Mouse (Mus musculus) hindbrain, embryonic 10.5 days (tissue): ENCODE results near the gene Mtmr6. TPM values are rescaled to one million over a fixed set of nuclear protein-coding genes. Genes with fewer than 3 reads are reported as not detected.

Source experiments
- DNase-seq: peaks from one replicate; pipeline ENCODE4 v3.0.0-alpha.2; 2017; ENCODE audit warnings: low spot score
- H3K27ac ChIP-seq: fragments of 300-500 bp; sonication (generic); 2 replicates; pipeline ENCODE4 v1.5.1; 2016; ENCODE audit warnings: mild to moderate bottlenecking, moderate library complexity
- H3K27me3 ChIP-seq: fragments of 300-500 bp; sonication (generic); 2 replicates; pipeline ENCODE4 v1.6.1; 2016; ENCODE audit warnings: mild to moderate bottlenecking; ENCODE audit not compliant: poor library complexity, insufficient read depth, severe bottlenecking
- H3K36me3 ChIP-seq: fragments of 300-500 bp; sonication (generic); 2 replicates; pipeline ENCODE4 v1.6.1; 2016; ENCODE audit warnings: mild to moderate bottlenecking, moderate library complexity
- H3K4me1 ChIP-seq: fragments of 300-500 bp; sonication (generic); replicated peaks from 2 replicates; pipeline ENCODE4 v1.6.1; 2016; ENCODE audit warnings: mild to moderate bottlenecking
- H3K4me3 ChIP-seq: fragments of 300-500 bp; sonication (generic); 2 replicates; pipeline ENCODE4 v1.5.1; 2016; ENCODE audit warnings: mild to moderate bottlenecking, moderate library complexity
- H3K9me3 ChIP-seq: fragments of 300-500 bp; sonication (generic); 2 replicates; pipeline ENCODE4 v1.6.1; 2016; ENCODE audit warnings: mild to moderate bottlenecking, moderate library complexity
- WGBS: fragments of 180-500 bp; shearing (Covaris S2); methylation state at CpG from one replicate; pipeline ENCODE4 v1.1.7; 2016; 5-methylcytosine and 5-hydroxymethylcytosine counted together
- polyA plus RNA-seq: library from polyadenylated mRNA; unstranded; fragments of >200 nt; fragmentation: Nextera tagmentation; extraction: Ambion mirVana; gene quantifications from 2 replicates; pipeline ENCODE4 v1.2.1, GENCODE M21; 2016

Gene Mtmr6
- polyA plus RNA-seq, 1 experiment from 2014 or later: 35.9 TPM

- no peaks in the 10 kb centered on the region for H3K9me3 ChIP-seq
- H3K4me3 ChIP-seq: no peak overlapping the region
- no peak overlapping the region for H3K27ac ChIP-seq
- H3K27me3 ChIP-seq: no peaks in the 10 kb centered on the region
- no peak for DNase-seq
- WGBS: 86% methylated on average over 4 of the region's 4 CpGs
- H3K4me1 ChIP-seq: peaks cover 7% of the 10 kb centered on the region
- no peaks in the 10 kb centered on the region for H3K36me3 ChIP-seq
Observed at GRCm38 (mm10) chr14:60257101-60257500, 7.9 kb upstream of the Mtmr6 start.

GRCm38 (mm10) chr14:60257851-60258250 is 7.2 kb upstream of the Mtmr6 start:
- 77% methylated on average over 1 of the region's 1 CpGs for WGBS
- no peaks in the 10 kb centered on the region for H3K36me3 ChIP-seq

GRCm38 (mm10) chr14:60262316-60262715 is 2.7 kb upstream of the Mtmr6 start:
- Histone ChIP-seq H3K27me3 (no peaks in the 10 kb centered on the region), H3K9me3 (no peaks in the 10 kb centered on the region), H3K4me1 (peaks cover 13% of the 10 kb centered on the region), H3K36me3 (no peaks in the 10 kb centered on the region), H3K4me3 (no peak overlapping the region), H3K27ac (no peak overlapping the region)
- 86% methylated on average over 7 of the region's 7 CpGs for WGBS
- DNase-seq: no peak

More at GRCm38 (mm10) chr14:60257851-60258250, 7.2 kb upstream of the Mtmr6 start:
- no peak for DNase-seq
- H3K4me1 ChIP-seq: no peaks in the 10 kb centered on the region; the same call in 1 of the 2 replicates
- H3K27ac ChIP-seq: no peak overlapping the region
- H3K9me3 ChIP-seq: no peaks in the 10 kb centered on the region
- H3K27me3 ChIP-seq: no peaks in the 10 kb centered on the region
- H3K4me3 ChIP-seq: no peak overlapping the region

- Histone ChIP-seq H3K4me1 (peaks cover 17% of the 10 kb centered on the region), H3K36me3 (no peaks in the 10 kb centered on the region), H3K4me3 (no peak overlapping the region), H3K27ac (no peak overlapping the region), H3K27me3 (no peaks in the 10 kb centered on the region), H3K9me3 (no peaks in the 10 kb centered on the region)
- WGBS: 90% methylated on average over 6 of the region's 6 CpGs
- no peak for DNase-seq
Observed at GRCm38 (mm10) chr14:60269333-60269732, 4.3 kb downstream of the Mtmr6 start.

GRCm38 (mm10) chr14:60273346-60273745 is 8.3 kb downstream of the Mtmr6 start:
- DNase-seq: no peak

GRCm38 (mm10) chr14:60275301-60276276 is 10.6 kb downstream of the Mtmr6 start:
- no peak for DNase-seq
- Histone ChIP-seq H3K4me1 (no peaks in the 10 kb centered on the region), H3K27ac (no peak overlapping the region), H3K27me3 (no peaks in the 10 kb centered on the region), H3K36me3 (no peaks in the 10 kb centered on the region), H3K4me3 (no peak overlapping the region), H3K9me3 (no peaks in the 10 kb centered on the region)
- 96% methylated on average over 7 of the region's 7 CpGs for WGBS

More at GRCm38 (mm10) chr14:60273346-60273745, 8.3 kb downstream of the Mtmr6 start:
- Histone ChIP-seq H3K4me3 (no peak overlapping the region), H3K4me1 (0 out of 2 replicates have a peak, but pooled peaks cover 3% of the 10 kb centered on the region), H3K36me3 (no peaks in the 10 kb centered on the region), H3K27me3 (no peaks in the 10 kb centered on the region), H3K9me3 (no peaks in the 10 kb centered on the region), H3K27ac (no peak overlapping the region)
- 75% methylated on average over 6 of the region's 6 CpGs for WGBS

GRCm38 (mm10) chr14:60286194-60286863 is 21.3 kb downstream of the Mtmr6 start:
- WGBS: 90% methylated on average over 7 of the region's 7 CpGs
- Histone ChIP-seq H3K4me1 (no peaks in the 10 kb centered on the region), H3K9me3 (no peaks in the 10 kb centered on the region), H3K27ac (no peak overlapping the region), H3K4me3 (no peak overlapping the region), H3K27me3 (no peaks in the 10 kb centered on the region), H3K36me3 (peaks cover 20% of the 10 kb centered on the region)
- DNase-seq: no peak

GRCm38 (mm10) chr14:60290363-60290762 is 25.3 kb downstream of the Mtmr6 start:
- Histone ChIP-seq H3K9me3 (no peaks in the 10 kb centered on the region), H3K36me3 (peaks cover 37% of the 10 kb centered on the region), H3K27me3 (no peaks in the 10 kb centered on the region), H3K27ac (no peak overlapping the region), H3K4me1 (no peaks in the 10 kb centered on the region), H3K4me3 (no peak overlapping the region)
- 93% methylated on average over 4 of the region's 4 CpGs for WGBS
- DNase-seq: no peak

- WGBS: 90% methylated on average over 1 of the region's 1 CpGs
Observed at GRCm38 (mm10) chr14:60295531-60295930, 30.5 kb downstream of the Mtmr6 start.

GRCm38 (mm10) chr14:60300224-60300991 is 35.4 kb downstream of the Mtmr6 start:
- WGBS: 75% methylated on average over 14 of the region's 14 CpGs
- Histone ChIP-seq H3K9me3 (no peaks in the 10 kb centered on the region), H3K4me1 (no peaks in the 10 kb centered on the region), H3K4me3 (no peak overlapping the region), H3K36me3 (peaks cover 32% of the 10 kb centered on the region), H3K27ac (no peak overlapping the region), H3K27me3 (no peaks in the 10 kb centered on the region)
- DNase-seq: no peak

More at GRCm38 (mm10) chr14:60295531-60295930, 30.5 kb downstream of the Mtmr6 start:
- H3K36me3 ChIP-seq: peaks cover 49% of the 10 kb centered on the region
- H3K4me3 ChIP-seq: no peak overlapping the region
- no peaks in the 10 kb centered on the region for H3K27me3 ChIP-seq
- H3K9me3 ChIP-seq: no peaks in the 10 kb centered on the region
- no peaks in the 10 kb centered on the region for H3K4me1 ChIP-seq
- no peak for DNase-seq
- no peak overlapping the region for H3K27ac ChIP-seq

- 74% methylated on average over 6 of the region's 6 CpGs for WGBS
- DNase-seq: no peak
- no peak overlapping the region for H3K27ac ChIP-seq
- no peaks in the 10 kb centered on the region for H3K4me1 ChIP-seq
- H3K9me3 ChIP-seq: no peaks in the 10 kb centered on the region
- H3K4me3 ChIP-seq: no peak overlapping the region
- H3K27me3 ChIP-seq: no peaks in the 10 kb centered on the region
- peaks cover 32% of the 10 kb centered on the region for H3K36me3 ChIP-seq
Observed at GRCm38 (mm10) chr14:60301024-60301423, 36.0 kb downstream of the Mtmr6 start.

- Histone ChIP-seq H3K27me3 (no peaks in the 10 kb centered on the region), H3K4me1 (no peaks in the 10 kb centered on the region), H3K9me3 (no peaks in the 10 kb centered on the region), H3K36me3 (peaks cover 22% of the 10 kb centered on the region), H3K4me3 (no peak overlapping the region), H3K27ac (no peak overlapping the region)
- DNase-seq: no peak
- 84% methylated on average over 4 of the region's 4 CpGs for WGBS
Observed at GRCm38 (mm10) chr14:60302441-60302840, 37.4 kb downstream of the Mtmr6 start.
